ENCODE assay signal across 18 mouse cellular contexts in genomic region chr3:36311337-36311736, GRCm38 (mm10).
DNase-seq lines count a peak whose midpoint lies in the region; ATAC-seq and TF ChIP-seq lines count a peak whose summit lies in the region.
"Had no signal": no experiment of that assay in that cellular context is flagged by ENCODE, and none has a peak within 500 bp of the region (broad histone marks: within the 10 kb centered on the region; RNA-seq: fewer than 3 reads in every experiment).

No protein-coding gene starts in this region.

- TF ChIP-seq CTCF in intestine, postnatal 0 days (IDR thresholded peaks at IDR 0.05; ENCODE audit: low read depth) = no peak

- H3K9ac ChIP-seq in forebrain, embryonic 13.5 days = no peak overlapping the region
- H3K9ac ChIP-seq in forebrain, embryonic 14.5 days (ENCODE audit: low read length) = no peak overlapping the region
- H3K9ac ChIP-seq in limb, embryonic 12.5 days (replicated peaks) = no peak overlapping the region
- H3K9ac ChIP-seq in ES-E14 (ENCODE audit: insufficient read depth, low read depth, low read length, poor library complexity, severe bottlenecking) = no peak overlapping the region
- H3K9ac ChIP-seq in intestine, postnatal 0 days (ENCODE audit: low read depth, low read length) = no peak overlapping the region

- H3K27ac ChIP-seq in forebrain, embryonic 13.5 days = no peak overlapping the region
- H3K27ac ChIP-seq in forebrain, embryonic 14.5 days (ENCODE audit: low read depth, low read length) = no peak overlapping the region
- H3K27ac ChIP-seq in limb, embryonic 12.5 days = no peak overlapping the region
- H3K27ac ChIP-seq in limb, embryonic 10.5 days = no peak overlapping the region
- no peak overlapping the region for H3K27ac ChIP-seq in ES-E14 (ENCODE audit: insufficient read depth, low read depth, low read length, poor library complexity, severe bottlenecking)
- no peak overlapping the region for H3K27ac ChIP-seq in embryonic facial prominence, embryonic 10.5 days (replicated peaks)
- no peak overlapping the region for H3K27ac ChIP-seq in intestine, postnatal 0 days (ENCODE audit: low read depth, low read length)

- H3K4me3 ChIP-seq in forebrain, embryonic 13.5 days = no peak overlapping the region
- no peak overlapping the region for H3K4me3 ChIP-seq in forebrain, embryonic 14.5 days (ENCODE audit: low read depth, low read length)
- H3K4me3 ChIP-seq in limb, embryonic 12.5 days (replicated peaks) = no peak overlapping the region
- H3K4me3 ChIP-seq in limb, embryonic 10.5 days = no peak overlapping the region
- no peak overlapping the region for H3K4me3 ChIP-seq in ES-E14 (ENCODE audit: insufficient read depth in 1 of 2, low read depth in 1 of 2, low read length in 2 of 2, poor library complexity in 1 of 2, severe bottlenecking in 1 of 2)
- H3K4me3 ChIP-seq in embryonic facial prominence, embryonic 10.5 days = peak overlapping the region; percentile 40; the same call in 1 of the 2 replicates
- H3K4me3 ChIP-seq in intestine, postnatal 0 days (ENCODE audit: low read depth, low read length) = no peak overlapping the region

- in situ Hi-C loops in ES-E14 (cut with MboI; ENCODE audit: low sequenced_read_pairs in 2 of 2, unreplicated experiment in 2 of 2) = no loop called here

- no peaks in the 10 kb centered on the region for H3K27me3 ChIP-seq in forebrain, embryonic 13.5 days
- no peaks in the 10 kb centered on the region for H3K27me3 ChIP-seq in forebrain, embryonic 14.5 days (replicated peaks; ENCODE audit: control insufficient read depth, insufficient read depth, low read length)
- H3K27me3 ChIP-seq in limb, embryonic 12.5 days = no peaks in the 10 kb centered on the region
- H3K27me3 ChIP-seq in limb, embryonic 10.5 days (ENCODE audit: low read depth, poor library complexity, severe bottlenecking) = no peaks in the 10 kb centered on the region
- H3K27me3 ChIP-seq in embryonic facial prominence, embryonic 10.5 days (replicated peaks; ENCODE audit: low read depth, poor library complexity, severe bottlenecking) = no peaks in the 10 kb centered on the region
- 0 out of 2 replicates have a peak, but pooled peaks cover 4% of the 10 kb centered on the region for H3K27me3 ChIP-seq in intestine, postnatal 0 days (replicated peaks; ENCODE audit: control insufficient read depth, insufficient read depth, low read length)

- 2% methylated on average over 3 of the region's 3 CpGs for WGBS in forebrain, embryonic 13.5 days
- WGBS in forebrain, embryonic 14.5 days = 5% methylated on average over 3 of the region's 3 CpGs
- 2% methylated on average over 3 of the region's 3 CpGs for WGBS in limb, embryonic 12.5 days
- WGBS in limb, embryonic 10.5 days = 3% methylated on average over 3 of the region's 3 CpGs
- 4% methylated on average over 3 of the region's 3 CpGs for WGBS in embryonic facial prominence, embryonic 10.5 days
- WGBS in intestine, postnatal 0 days = 13% methylated on average over 3 of the region's 3 CpGs

- intact Hi-C loops in gastrocnemius, postnatal 14 days (cut with DNase I; ENCODE audit: low total_unique reads) = no loop called here

- no peak for DNase-seq in forebrain, embryonic 14.5 days (ENCODE audit: low spot score)
- DNase-seq in limb, embryonic 10.5 days (ENCODE audit: low spot score) = no peak
- peak; percentile 36 for DNase-seq in ES-E14 (ENCODE audit: low read depth, low spot score)
- DNase-seq in embryonic facial prominence, embryonic 10.5 days (ENCODE audit: low spot score) = no peak
- DNase-seq in gastrocnemius, postnatal 14 days = no peak
- DNase-seq: adrenal gland, postnatal 36 days; cerebellum, adult 8-10 months; heart, adult 11 months; heart, postnatal 10 days; kidney, adult 9 months; lung, adult 18-20 months; lung, postnatal 36 days; thymus, postnatal 14 days had no signal

- no peaks in the 10 kb centered on the region for H3K9me3 ChIP-seq in forebrain, embryonic 13.5 days (replicated peaks)
- H3K9me3 ChIP-seq in forebrain, embryonic 14.5 days (replicated peaks; ENCODE audit: control insufficient read depth, low read length) = no peaks in the 10 kb centered on the region
- no peaks in the 10 kb centered on the region for H3K9me3 ChIP-seq in limb, embryonic 12.5 days
- no peaks in the 10 kb centered on the region for H3K9me3 ChIP-seq in limb, embryonic 10.5 days (replicated peaks)
- H3K9me3 ChIP-seq in ES-E14 (ENCODE audit: control insufficient read depth, insufficient read depth, low read depth, low read length) = no peaks in the 10 kb centered on the region
- no peaks in the 10 kb centered on the region for H3K9me3 ChIP-seq in embryonic facial prominence, embryonic 10.5 days
- H3K9me3 ChIP-seq in intestine, postnatal 0 days (ENCODE audit: control insufficient read depth) = no peaks in the 10 kb centered on the region

- H3K4me1 ChIP-seq in forebrain, embryonic 13.5 days = no peaks in the 10 kb centered on the region; the same call in 1 of the 2 replicates
- H3K4me1 ChIP-seq in forebrain, embryonic 14.5 days (ENCODE audit: control insufficient read depth, insufficient read depth, low read length) = no peaks in the 10 kb centered on the region
- H3K4me1 ChIP-seq in limb, embryonic 12.5 days (replicated peaks) = 0 out of 2 replicates have a peak, but pooled peaks cover 6% of the 10 kb centered on the region
- peaks cover 9% of the 10 kb centered on the region for H3K4me1 ChIP-seq in limb, embryonic 10.5 days
- peaks cover 0 to 3% of the 10 kb centered on the region in 2 experiments; a peak in 1 of 4 replicates for H3K4me1 ChIP-seq in ES-E14 (ENCODE audit: control insufficient read depth in 2 of 2, insufficient read depth in 2 of 2, low read length in 2 of 2, poor library complexity in 1 of 2)
- H3K4me1 ChIP-seq in embryonic facial prominence, embryonic 10.5 days = peaks cover 13% of the 10 kb centered on the region
- no peaks in the 10 kb centered on the region for H3K4me1 ChIP-seq in intestine, postnatal 0 days (replicated peaks; ENCODE audit: control insufficient read depth, insufficient read depth, low read length)

- H3K36me3 ChIP-seq in forebrain, embryonic 13.5 days (ENCODE audit: poor library complexity, severe bottlenecking) = no peaks in the 10 kb centered on the region
- H3K36me3 ChIP-seq in forebrain, embryonic 14.5 days (ENCODE audit: control insufficient read depth, insufficient read depth, low read length) = no peaks in the 10 kb centered on the region
- no peaks in the 10 kb centered on the region for H3K36me3 ChIP-seq in limb, embryonic 12.5 days
- H3K36me3 ChIP-seq in limb, embryonic 10.5 days = no peaks in the 10 kb centered on the region
- no peaks in the 10 kb centered on the region for H3K36me3 ChIP-seq in ES-E14 (ENCODE audit: control insufficient read depth, insufficient read depth, low read length, poor library complexity, severe bottlenecking)
- no peaks in the 10 kb centered on the region for H3K36me3 ChIP-seq in embryonic facial prominence, embryonic 10.5 days (replicated peaks)
- H3K36me3 ChIP-seq in intestine, postnatal 0 days (ENCODE audit: control insufficient read depth, insufficient read depth) = no peaks in the 10 kb centered on the region

- H3K4me2 ChIP-seq in forebrain, embryonic 13.5 days = 0 out of 2 replicates have a peak overlapping the region, but pooled peaks have one; percentile 40
- no peak overlapping the region for H3K4me2 ChIP-seq in forebrain, embryonic 14.5 days (ENCODE audit: low read length)
- peak overlapping the region; percentile 26; the same call in 1 of the 2 replicates for H3K4me2 ChIP-seq in limb, embryonic 12.5 days
- H3K4me2 ChIP-seq in intestine, postnatal 0 days (replicated peaks; ENCODE audit: low read depth) = no peak overlapping the region

- ATAC-seq in forebrain, embryonic 13.5 days = no peak
- no peak for ATAC-seq in forebrain, embryonic 14.5 days
- no peak for ATAC-seq in limb, embryonic 12.5 days (ENCODE audit: insufficient number of reproducible peaks, insufficient read depth, low FRiP score, low TSS enrichment, low read depth)
- no peak for ATAC-seq in intestine, postnatal 0 days
- ATAC-seq: activated CD4-positive, CD25-positive, alpha-beta regulatory T cell, adult 4 months; inflammation-experienced regulatory T-cells, adult 6 months had no signal

TF ChIP-seq in ES-E14, 5 proteins besides CTCF, POLR2A, EP300 and RAD21:
- TF ChIP-seq ZNF384 (IDR thresholded peaks at IDR 0.05; ENCODE audit: low read depth, low read length) = no peak
- TF ChIP-seq ZC3H11A (IDR thresholded peaks at IDR 0.05; ENCODE audit: borderline replicate concordance, low read depth, low read length) = no peak
- TF ChIP-seq MAFK (IDR thresholded peaks at IDR 0.05; ENCODE audit: insufficient read depth, low read depth, low read length) = no peak
- no peak for TF ChIP-seq HCFC1 (IDR thresholded peaks at IDR 0.05; ENCODE audit: borderline replicate concordance, insufficient read depth, low read length)
- TF ChIP-seq CHD2 (IDR thresholded peaks at IDR 0.05; ENCODE audit: low read depth, low read length) = no peak

Comparison
In these comparisons a context has a peak if more than half of its experiments do, and no peak if none do; other contexts are left out.
1. H3K4me2 ChIP-seq: peak in forebrain, embryonic 13.5 days (single experiment) and limb, embryonic 12.5 days (single experiment); none in forebrain, embryonic 14.5 days (single experiment) and intestine, postnatal 0 days (single experiment).